Mouse (Mus musculus) brain, embryonic 14.5 days (tissue): ENCODE measurements around the gene Mettl11b. TPM values are rescaled to one million over a fixed set of nuclear protein-coding genes. Genes with fewer than 3 reads are reported as not detected.
A peak's percentile ranks its signal among the peaks of the same experiment; 100 is the strongest.
"Not testable (repeated sequence)": the region's sequence is repeated elsewhere in the genome, so short reads cannot be mapped to it uniquely, and the experiment has no call there.

Source experiments
- DNase-seq: peaks from one replicate; pipeline ENCODE4 v3.0.0-alpha.2; 2011; ENCODE audit warnings: low read depth
- CTCF ChIP-seq: fragments of 200-500 bp; IDR thresholded peaks from 2 replicates; pipeline ENCODE4 v1.5.1; 2012; ENCODE audit warnings: inconsistent platforms, mild to moderate bottlenecking, moderate library complexity, borderline replicate concordance; ENCODE audit not compliant: insufficient read depth, insufficient read length; ENCODE audit errors: extremely low read depth
- POLR2A ChIP-seq: fragments of 200-500 bp; IDR thresholded peaks from 2 replicates; pipeline ENCODE4 v1.6.1; 2012; ENCODE audit warnings: mild to moderate bottlenecking, inconsistent platforms, borderline replicate concordance; ENCODE audit not compliant: poor library complexity, insufficient read depth, insufficient read length, severe bottlenecking; ENCODE audit errors: extremely low read depth
- polyA plus RNA-seq: library from polyadenylated mRNA; depleted of rRNA; stranded (reverse); fragments of >200 nt; gene quantifications from 2 replicates; pipeline ENCODE4 v1.2.3, GENCODE M21; 2012; rRNA removed

Gene Mettl11b
- 0.57 and 0.72 TPM in 2 replicates for polyA plus RNA-seq

DNA sequence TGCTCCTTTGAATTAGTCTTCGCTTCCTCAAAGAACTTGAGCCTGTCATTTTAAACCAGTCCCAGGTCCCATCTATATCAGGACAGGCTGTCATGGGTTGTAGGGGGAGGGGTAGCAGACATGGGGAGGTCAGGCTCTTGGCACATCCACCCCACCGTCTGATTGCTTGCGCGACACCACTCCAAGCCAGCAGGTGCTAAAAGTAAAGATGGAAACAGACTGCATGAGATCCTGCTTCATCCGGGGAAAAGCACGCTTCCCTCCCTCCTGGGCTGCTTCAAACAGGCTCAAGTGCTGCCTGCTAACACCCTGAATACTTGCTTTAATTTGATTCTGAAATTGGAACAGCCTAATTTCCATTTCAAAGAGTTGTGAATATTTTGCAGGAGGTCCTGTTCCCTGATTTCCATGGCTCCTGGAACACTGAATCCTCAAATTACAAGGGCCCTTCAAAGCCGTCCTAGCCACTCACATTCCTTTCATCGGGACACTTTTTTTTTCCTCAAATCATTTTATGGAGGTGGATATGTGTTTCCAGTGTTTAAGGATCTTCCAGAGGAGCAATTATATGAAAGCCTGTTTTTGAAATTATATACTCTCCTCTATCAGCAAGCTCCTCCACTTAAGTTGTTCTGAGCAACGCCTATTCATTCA is at the start of gene Mettl11b:
Mettl11b (minus strand) TSS at position 127 of the 654 bp plus-strand sequence.
- no peak for TF ChIP-seq CTCF
- TF ChIP-seq POLR2A = no peak
- DNase-seq = peak; percentile 87

DNA sequence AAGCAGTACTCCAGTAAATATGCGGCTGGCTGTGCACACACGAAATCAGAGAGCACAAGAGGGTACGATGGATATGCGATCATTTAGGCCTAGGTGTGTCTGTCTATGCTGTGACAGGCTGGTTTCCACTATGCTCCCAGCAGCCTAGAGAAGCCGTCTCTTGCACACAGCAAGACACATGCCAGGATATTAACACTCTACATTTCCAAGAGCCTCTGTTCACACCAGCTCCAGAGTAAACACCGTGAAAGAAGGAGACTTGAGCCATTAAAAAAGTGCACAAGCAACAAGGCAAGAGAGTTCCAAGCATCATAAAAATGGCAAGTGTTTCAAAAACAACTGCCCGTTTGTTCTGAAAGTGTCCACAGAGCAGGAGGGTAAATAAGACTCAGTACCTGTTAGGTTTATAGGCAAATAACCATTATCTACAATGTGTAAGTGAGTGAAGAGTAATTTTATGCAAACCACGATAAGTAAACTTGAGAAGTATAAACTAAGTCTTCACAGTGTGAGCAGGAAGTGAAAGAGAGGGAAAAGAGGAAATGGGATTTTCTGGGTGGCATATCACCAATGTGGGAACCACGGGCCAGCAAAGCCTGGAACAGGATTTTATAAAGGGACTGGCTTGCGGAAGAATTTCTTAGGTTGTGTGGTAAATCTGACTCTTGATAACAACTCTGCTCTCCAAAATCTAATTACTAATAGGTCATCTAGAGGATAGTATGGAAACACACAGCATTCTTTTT is 32.6 kb upstream of the Mettl11b start:
- TF ChIP-seq POLR2A = no peak
- TF ChIP-seq CTCF = no peak
- no peak for DNase-seq

DNA sequence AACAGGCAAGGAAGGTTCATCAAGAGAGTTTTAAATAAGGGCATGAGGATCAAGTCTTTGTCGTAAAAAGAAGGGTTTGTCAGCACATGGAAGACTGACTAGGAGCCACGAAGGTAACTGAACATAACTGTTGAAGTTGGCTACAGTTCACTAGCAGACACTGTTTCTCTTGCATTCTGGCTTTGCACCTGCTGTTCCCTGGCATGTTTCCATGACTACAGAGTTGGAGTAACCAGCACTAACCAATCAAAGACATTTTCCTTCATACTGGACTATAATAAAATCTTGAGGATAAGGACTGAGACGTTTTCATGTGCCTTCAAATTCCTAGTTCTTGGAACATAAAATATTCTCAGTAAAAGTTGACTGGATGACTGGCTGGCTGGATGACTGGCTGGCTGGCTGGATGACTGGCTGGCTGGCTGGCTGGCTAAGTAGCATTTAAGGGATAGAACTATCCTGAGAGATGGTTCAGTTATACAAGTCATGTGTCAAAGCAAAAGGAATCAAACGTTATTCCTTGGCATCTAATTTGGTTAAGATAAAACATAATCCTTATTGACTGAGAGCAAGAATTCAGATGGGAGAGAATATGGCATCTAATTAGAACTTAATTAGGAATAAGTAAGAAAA is 26.4 kb upstream of the Mettl11b start:
- DNase-seq = peak; percentile 64
- TF ChIP-seq CTCF (no peak), POLR2A (no peak)

DNA sequence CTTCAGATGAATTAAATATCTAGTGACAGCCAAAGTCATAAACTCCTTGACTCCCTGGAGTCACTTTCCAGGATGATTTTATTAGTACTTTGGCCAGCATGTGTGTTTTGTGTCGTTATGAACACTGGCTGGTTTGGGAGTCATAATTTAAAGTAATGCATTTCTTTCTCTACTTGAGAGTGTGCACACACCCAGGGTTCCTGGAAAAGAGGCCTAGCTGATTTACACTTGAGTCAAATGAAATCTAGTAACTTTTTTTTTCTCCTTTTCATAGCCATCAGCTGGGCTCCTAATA is 12.2 kb upstream of the Mettl11b start:
- no peak for DNase-seq
- TF ChIP-seq POLR2A (no peak), CTCF (no peak)

DNA sequence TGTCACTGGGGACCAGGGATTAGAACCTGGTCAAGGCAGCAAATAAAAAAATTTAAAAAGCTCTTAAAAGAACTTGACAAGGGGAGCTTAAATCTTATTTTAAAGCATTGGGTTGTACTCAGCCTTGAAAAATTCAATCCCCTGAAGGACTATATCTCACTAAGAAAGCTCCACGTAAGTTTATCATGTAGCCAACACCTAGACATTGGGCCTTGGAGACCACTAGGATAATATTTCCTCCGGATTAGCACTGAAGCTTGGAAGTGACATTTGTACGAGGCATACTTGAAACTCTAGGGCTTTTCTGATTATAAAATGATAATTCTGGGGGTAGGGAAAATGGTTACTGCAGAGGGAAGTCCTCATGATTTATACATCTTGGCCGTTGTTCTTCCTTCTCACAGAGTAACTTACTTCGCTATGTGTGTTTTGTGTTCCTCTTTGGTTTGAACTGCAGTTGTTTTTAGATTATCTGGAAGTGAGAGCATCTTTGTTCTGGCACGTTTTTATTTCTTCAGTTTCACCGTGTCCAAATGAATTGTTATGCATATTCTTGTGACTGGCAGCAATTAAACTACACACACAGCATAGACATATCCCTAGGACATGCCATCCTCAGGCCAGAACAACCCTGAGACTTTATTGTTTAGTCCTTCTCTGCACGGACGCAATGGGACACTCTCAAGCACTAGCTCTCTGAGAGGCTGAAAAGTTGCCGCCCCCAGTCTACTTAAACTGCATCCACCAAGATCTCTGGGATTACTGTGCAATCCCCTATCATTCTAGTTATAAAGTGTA is 11.6 kb upstream of the Mettl11b start:
- TF ChIP-seq CTCF = no peak
- no peak for TF ChIP-seq POLR2A
- no peak for DNase-seq

DNA sequence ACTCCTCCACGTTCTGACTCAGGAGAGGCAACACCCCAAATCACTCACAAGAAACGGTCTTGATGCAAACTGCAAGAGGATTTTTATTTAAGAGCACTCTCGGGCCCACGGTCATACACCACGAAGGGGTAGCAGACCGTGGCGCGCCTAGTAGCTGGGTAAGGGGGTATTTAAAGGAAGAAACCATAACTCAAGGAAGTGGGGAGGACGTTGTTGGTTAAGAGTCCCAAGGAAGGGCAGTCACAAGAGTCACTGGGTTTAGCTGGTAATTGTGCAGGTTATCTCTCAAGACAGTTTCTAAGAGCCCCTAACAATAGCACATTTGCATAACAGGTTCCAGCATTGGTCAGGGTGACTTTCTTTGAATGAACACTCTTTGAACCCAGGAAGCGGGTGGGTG is 6.1 kb upstream of the Mettl11b start:
- not testable (repeated sequence) for DNase-seq

DNA sequence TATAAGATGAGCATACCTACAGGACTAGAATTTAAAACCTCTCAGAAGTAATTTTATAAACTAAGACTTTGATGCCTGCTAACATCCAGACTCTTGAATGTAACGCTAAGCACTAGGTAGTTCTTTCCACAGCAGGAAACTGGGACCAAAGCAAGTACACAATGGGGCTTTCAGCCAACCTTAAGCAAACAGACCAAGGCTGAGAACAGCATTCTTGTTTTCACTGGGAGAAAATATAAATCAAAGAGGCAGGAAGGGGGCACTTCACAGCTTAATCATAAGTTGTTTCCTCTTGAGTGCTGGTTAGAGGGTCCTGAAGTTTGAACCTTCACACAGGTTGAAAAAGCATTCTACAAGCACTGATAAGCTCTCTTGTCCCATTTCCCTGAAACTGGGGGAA is 1.1 kb downstream of the Mettl11b start:
- TF ChIP-seq POLR2A (no peak), CTCF (no peak)
- no peak for DNase-seq

DNA sequence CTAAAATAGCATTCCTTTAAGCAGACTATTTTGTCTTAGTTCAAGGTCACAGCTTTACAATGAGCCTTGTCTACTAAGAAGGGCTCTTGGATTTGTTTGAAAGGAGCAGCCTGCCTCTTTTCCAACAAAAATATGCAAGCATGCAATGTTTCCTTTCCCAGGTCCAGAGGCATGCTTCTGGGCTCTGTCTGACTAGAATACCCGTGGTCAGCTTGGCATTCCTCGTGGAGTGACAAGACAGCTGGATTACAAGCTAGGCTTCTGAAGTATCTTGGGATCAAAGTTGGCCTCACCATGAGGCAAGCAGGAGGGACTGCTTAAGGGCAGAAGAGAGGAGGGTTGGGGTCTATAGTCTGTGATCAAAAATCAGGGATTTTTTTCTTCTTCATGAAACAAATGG is 16.4 kb downstream of the Mettl11b start:
- DNase-seq = no peak
- no peak for TF ChIP-seq POLR2A
- TF ChIP-seq CTCF = no peak

DNA sequence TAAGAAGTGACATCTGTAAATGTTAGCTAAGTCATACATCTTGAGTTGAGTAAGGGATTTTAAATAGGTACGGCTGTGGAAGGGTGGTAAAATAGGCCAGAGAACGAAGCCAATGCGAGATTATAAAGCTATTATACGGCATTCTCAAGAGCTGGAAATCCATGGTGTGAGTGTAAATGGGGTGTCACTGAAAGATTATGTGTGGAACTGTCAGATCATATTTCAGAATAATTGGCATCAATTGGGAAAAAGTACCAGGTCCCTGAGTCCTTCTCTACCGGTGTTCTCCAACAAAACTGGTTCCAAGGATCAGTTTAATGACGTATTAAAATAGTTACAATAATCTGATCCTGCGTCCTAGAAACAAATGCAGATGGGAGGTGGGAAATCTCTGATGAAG is 24.5 kb downstream of the Mettl11b start:
- TF ChIP-seq CTCF (no peak), POLR2A (no peak)
- DNase-seq = no peak

DNA sequence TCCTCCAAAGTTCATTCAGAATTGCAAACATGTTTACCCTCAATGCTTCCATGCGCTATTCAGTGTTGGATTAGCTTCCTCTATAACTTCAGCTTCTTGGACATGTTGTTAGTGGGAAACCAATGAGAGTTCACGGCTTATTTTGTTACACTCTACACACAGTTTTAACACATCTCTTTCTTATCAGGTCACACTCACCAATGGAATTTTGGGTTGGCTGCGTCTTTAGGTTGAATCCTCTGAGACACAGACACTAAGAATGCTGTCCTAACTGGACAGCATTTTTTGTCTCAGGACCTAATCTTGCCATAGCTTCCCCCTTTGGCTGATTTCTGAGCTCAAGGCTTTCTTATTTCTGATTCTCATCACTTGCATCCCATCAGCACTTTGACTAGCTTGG is 25.3 kb downstream of the Mettl11b start:
- TF ChIP-seq CTCF = no peak
- no peak for TF ChIP-seq POLR2A
- no peak for DNase-seq

DNA sequence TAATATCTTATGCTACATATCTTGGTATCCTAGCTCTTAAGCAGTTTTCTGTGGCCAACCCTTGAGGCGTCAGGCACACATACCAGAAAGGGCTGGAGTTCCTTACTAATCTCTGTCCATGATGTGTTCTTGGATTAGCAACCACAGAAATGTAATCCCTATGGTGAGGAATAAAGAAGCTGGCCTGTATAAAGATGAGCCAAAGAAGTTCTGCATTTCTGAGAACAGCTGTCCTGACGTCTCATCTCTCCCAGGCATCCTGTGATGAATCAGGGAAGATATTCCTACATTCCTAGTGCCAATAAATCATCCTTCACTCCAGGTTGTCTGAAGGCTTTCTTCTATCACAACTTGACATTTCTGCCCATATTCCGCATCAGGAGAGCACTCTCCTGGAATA is 33.2 kb downstream of the Mettl11b start:
- TF ChIP-seq CTCF (no peak), POLR2A (no peak)
- DNase-seq = no peak
